Mouse (Mus musculus) forebrain, embryonic 11.5 days (tissue): ENCODE measurements around the gene Myl6. TPM values are rescaled to one million over a fixed set of nuclear protein-coding genes. Genes with fewer than 3 reads are reported as not detected.
A peak's percentile ranks its signal among the peaks of the same experiment; 100 is the strongest.

Source experiments
- ATAC-seq: fragments of 200-750 bp; cut with Nextera tagmentation; replicated peaks from 2 replicates; pipeline ENCODE4 v1.8.0; 2017; ENCODE audit warnings: moderate TSS enrichment; ENCODE audit not compliant: low FRiP score
- DNase-seq: peaks from one replicate; pipeline ENCODE4 v3.0.0-alpha.2; 2017; ENCODE audit warnings: low spot score
- H3K27ac ChIP-seq: fragments of 300-500 bp; sonication (generic); 2 replicates; pipeline ENCODE4 v1.5.1; 2014; ENCODE audit warnings: low read depth, low read length
- H3K27me3 ChIP-seq: fragments of 300-500 bp; sonication (generic); 2 replicates; pipeline ENCODE4 v1.6.1; 2014; ENCODE audit warnings: mild to moderate bottlenecking, low read length, mixed read lengths; ENCODE audit not compliant: control insufficient read depth, insufficient read depth
- H3K36me3 ChIP-seq: fragments of 300-500 bp; sonication (generic); 2 replicates; pipeline ENCODE4 v1.6.1; 2014; ENCODE audit warnings: mild to moderate bottlenecking, low read length, moderate library complexity, mixed read lengths; ENCODE audit not compliant: control insufficient read depth, insufficient read depth
- H3K4me1 ChIP-seq: fragments of 300-500 bp; sonication (generic); replicated peaks from 2 replicates; pipeline ENCODE4 v1.6.1; 2014; ENCODE audit warnings: low read length, mixed read lengths; ENCODE audit not compliant: control insufficient read depth, insufficient read depth
- H3K4me2 ChIP-seq: fragments of 300-500 bp; sonication (generic); 2 replicates; pipeline ENCODE4 v1.6.1; 2014; ENCODE audit warnings: low read depth, mild to moderate bottlenecking, low read length, moderate library complexity, mixed read lengths; ENCODE audit not compliant: severe bottlenecking
- H3K4me3 ChIP-seq: fragments of 300-500 bp; sonication (generic); 2 replicates; pipeline ENCODE4 v1.5.1; 2014; ENCODE audit warnings: low read depth, low read length
- H3K9ac ChIP-seq: fragments of 300-500 bp; sonication (generic); 2 replicates; pipeline ENCODE4 v1.6.1; 2014; ENCODE audit warnings: low read length
- H3K9me3 ChIP-seq: fragments of 300-500 bp; sonication (generic); 2 replicates; pipeline ENCODE4 v1.6.1; 2016; ENCODE audit warnings: low read length, mixed read lengths; ENCODE audit not compliant: control insufficient read depth
- WGBS: fragments of 180-500 bp; shearing (Covaris S2); extraction: QIAGEN DNeasy Blood & Tissue Kit; methylation state at CpG from one replicate; pipeline ENCODE4 v1.1.7; 2014; 5-methylcytosine and 5-hydroxymethylcytosine counted together
- polyA plus RNA-seq: library from polyadenylated mRNA; unstranded; fragments of >200 nt; fragmentation: Nextera tagmentation; extraction: Ambion mirVana; gene quantifications from 2 replicates; pipeline ENCODE4 v1.2.1, GENCODE M21; 2014

The Myl6 gene
- polyA plus RNA-seq, 1 experiment from 2014 or later: 620 TPM

DNA sequence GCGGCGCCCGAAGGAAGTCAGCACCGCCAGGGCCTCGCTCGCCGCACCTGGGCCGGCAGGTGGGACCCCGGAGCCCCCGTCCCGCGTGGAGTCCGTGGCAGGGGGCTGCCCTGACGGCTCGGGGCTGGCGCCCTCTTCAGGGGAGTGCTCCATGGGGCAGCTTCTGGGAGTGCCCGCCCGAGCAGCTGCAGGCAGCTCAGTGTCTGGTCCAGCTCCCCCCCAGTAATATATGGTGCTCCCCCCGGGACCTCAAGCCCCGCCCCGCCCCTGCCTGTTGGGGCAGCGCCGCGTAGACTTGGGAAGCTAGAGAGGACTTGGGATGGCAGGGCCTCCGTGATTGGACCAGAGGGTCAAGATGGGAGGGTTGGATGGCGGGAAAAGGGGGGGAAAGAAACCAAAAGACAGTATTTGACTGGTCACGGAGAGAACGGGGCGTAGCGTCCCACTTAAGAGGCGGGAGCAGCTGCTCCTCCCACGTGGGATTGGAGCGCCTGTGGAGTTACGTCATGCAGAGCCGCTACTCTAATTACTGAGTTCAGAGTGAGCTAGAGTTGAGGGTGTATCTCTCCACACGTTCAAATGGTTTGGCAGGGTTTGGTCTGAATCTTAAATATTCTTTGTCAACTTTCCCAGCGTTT is 31.8 kb upstream of the Myl6 start, which contains the start of gene Esyt1:
Gene Esyt1, minus strand, starts transcription at position 201 of the 638 bp plus-strand sequence.
- peak within 1 kb of the TSS; percentile 65 for H3K9ac ChIP-seq
- H3K4me3 ChIP-seq: peak within 1 kb of the TSS; percentile 64
- DNase-seq (peak; percentile 93), ATAC-seq (peak; percentile 96)
- H3K4me1 ChIP-seq: peaks cover 4% of the 10 kb centered on the region; the same call in 1 of the 2 replicates
- under 1% methylated on average over 37 of the region's 37 CpGs for WGBS
- peaks cover 22% of the 10 kb centered on the region for H3K27me3 ChIP-seq
- H3K36me3 ChIP-seq: no peaks in the 10 kb centered on the region
- peak within 1 kb of the TSS; percentile 41; the same call in 1 of the 2 replicates for H3K27ac ChIP-seq
- no peaks in the 10 kb centered on the region for H3K9me3 ChIP-seq
- peak within 1 kb of the TSS; percentile 99 for H3K4me2 ChIP-seq

GRCm38 (mm10) chr10:128524732-128525662 is 31.1 kb upstream of the Myl6 start:
- peak overlapping the region; percentile 65 for H3K9ac ChIP-seq
- no peaks in the 10 kb centered on the region for H3K9me3 ChIP-seq
- H3K27me3 ChIP-seq: peaks cover 22% of the 10 kb centered on the region
- peak overlapping the region; percentile 41; the same call in 1 of the 2 replicates for H3K27ac ChIP-seq
- H3K36me3 ChIP-seq: no peaks in the 10 kb centered on the region
- peak overlapping the region; percentile 64 for H3K4me3 ChIP-seq
- DNase-seq: peak; percentile 82
- under 1% methylated on average over 58 of the region's 58 CpGs for WGBS
- peak; percentile 57 for ATAC-seq
- peaks cover 4% of the 10 kb centered on the region; the same call in 1 of the 2 replicates for H3K4me1 ChIP-seq
- peak overlapping the region; percentile 99 for H3K4me2 ChIP-seq

DNA sequence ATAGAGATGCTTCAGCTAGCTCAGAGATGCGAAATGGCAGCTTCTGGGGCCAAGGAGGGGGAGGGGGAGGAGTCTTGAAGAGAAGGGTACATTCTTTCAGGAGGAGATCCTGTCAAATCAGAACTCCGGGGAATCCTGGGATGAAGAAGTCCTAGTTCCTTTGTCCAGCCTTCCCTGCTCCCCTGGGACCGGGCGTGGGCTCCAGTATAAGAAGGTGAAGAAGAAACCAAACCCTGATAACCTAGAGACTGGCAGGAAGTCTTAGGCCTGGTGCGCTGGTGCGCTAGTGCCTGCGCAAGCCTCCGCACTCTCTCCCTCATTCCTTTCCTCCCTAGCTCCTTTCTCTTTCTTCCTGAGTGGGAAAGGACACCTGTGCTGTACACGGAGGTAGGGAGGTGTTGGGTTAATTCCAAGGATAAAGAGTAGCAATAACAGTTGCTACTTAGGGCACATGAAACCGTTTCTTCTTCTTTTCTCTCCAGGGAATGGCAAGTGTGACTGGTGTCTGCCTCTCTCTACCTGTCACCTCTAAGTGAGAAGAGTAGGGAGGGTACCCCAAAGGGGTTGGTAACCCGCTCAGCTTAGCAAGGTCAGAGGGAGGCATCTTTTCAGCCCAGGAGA is 30.3 kb upstream of the Myl6 start:
- ATAC-seq: no peak
- no peak for DNase-seq
- WGBS: 6% methylated on average over 11 of the region's 11 CpGs

GRCm38 (mm10) chr10:128522351-128522750 is 28.4 kb upstream of the Myl6 start:
- WGBS: 74% methylated on average over 6 of the region's 6 CpGs
- Histone ChIP-seq H3K9me3 (no peaks in the 10 kb centered on the region), H3K36me3 (no peaks in the 10 kb centered on the region), H3K27ac (no peak overlapping the region), H3K4me2 (no peak overlapping the region), H3K4me3 (no peak overlapping the region), H3K9ac (no peak overlapping the region), H3K4me1 (peaks cover 4% of the 10 kb centered on the region; the same call in 1 of the 2 replicates), H3K27me3 (peaks cover 28% of the 10 kb centered on the region)
- ATAC-seq: no peak
- DNase-seq: no peak

More for the DNA sequence above, 30.3 kb upstream of the Myl6 start:
- Histone ChIP-seq H3K27me3 (peaks cover 22% of the 10 kb centered on the region), H3K4me2 (peak overlapping the region; percentile 99), H3K36me3 (no peaks in the 10 kb centered on the region), H3K4me1 (peaks cover 4% of the 10 kb centered on the region; the same call in 1 of the 2 replicates), H3K27ac (no peak overlapping the region), H3K9me3 (no peaks in the 10 kb centered on the region), H3K9ac (peak overlapping the region; percentile 65; the same call in 1 of the 2 replicates), H3K4me3 (peak overlapping the region; percentile 64)

DNA sequence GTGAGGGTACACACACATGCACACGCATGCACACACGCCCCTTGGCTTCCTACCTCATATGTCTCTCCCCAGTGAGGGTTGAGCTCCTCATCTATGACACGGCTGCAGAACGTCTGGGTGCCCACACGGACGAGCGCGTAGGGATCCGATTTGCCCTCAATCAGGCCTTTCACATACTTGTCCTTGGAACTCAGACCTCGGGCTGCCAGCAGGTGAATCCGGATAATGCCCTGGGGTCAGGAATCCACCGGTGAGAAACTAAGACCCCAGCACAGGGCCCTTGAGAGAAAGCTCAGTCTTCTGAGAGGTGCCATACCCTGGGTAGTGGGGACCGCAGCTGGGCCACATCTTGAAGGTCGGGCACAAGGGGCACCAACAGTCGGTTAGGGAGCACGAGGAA is 26.6 kb upstream of the Myl6 start:
- ATAC-seq: no peak
- H3K4me2 ChIP-seq: no peak overlapping the region
- peaks cover 39% of the 10 kb centered on the region for H3K27me3 ChIP-seq

GRCm38 (mm10) chr10:128518833-128519232 is 24.9 kb upstream of the Myl6 start:
- 71% methylated on average over 7 of the region's 7 CpGs for WGBS
- H3K27me3 ChIP-seq: peaks cover 31% of the 10 kb centered on the region
- ATAC-seq (no peak), DNase-seq (peak; percentile 69)
- H3K4me3 ChIP-seq: no peak overlapping the region
- no peaks in the 10 kb centered on the region for H3K36me3 ChIP-seq
- H3K4me1 ChIP-seq: peaks cover under 1% of the 10 kb centered on the region; the same call in 1 of the 2 replicates
- H3K9me3 ChIP-seq: no peaks in the 10 kb centered on the region
- H3K4me2 ChIP-seq: no peak overlapping the region
- no peak overlapping the region for H3K9ac ChIP-seq
- no peak overlapping the region for H3K27ac ChIP-seq

More for the DNA sequence above, 26.6 kb upstream of the Myl6 start:
- no peak overlapping the region for H3K27ac ChIP-seq
- 86% methylated on average over 16 of the region's 16 CpGs for WGBS
- H3K4me1 ChIP-seq: peaks cover 4% of the 10 kb centered on the region; the same call in 1 of the 2 replicates
- no peak overlapping the region for H3K4me3 ChIP-seq
- H3K9ac ChIP-seq: no peak overlapping the region
- H3K36me3 ChIP-seq: no peaks in the 10 kb centered on the region
- DNase-seq: no peak
- no peaks in the 10 kb centered on the region for H3K9me3 ChIP-seq

DNA sequence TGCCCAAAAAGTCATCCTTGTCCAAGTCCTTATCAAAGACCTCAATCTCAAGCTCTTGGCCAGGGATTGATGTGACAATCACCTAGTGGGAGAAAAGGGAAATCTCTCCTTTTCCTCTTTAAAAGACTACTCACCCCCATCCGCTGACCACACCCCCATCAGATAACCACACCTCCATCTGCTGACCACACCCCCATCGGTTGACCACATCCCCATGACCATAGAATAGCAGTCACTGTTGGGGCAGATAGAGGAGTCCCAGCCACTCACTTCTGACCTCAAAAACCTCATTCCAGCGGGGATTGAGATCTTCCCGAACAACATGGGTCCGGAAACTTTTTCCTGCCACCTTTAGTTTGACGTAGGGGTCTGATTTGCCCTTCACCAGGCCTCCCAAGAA is 22.7 kb upstream of the Myl6 start:
- DNase-seq (no peak), ATAC-seq (no peak)
- H3K27me3 ChIP-seq: peaks cover 23% of the 10 kb centered on the region
- no peak overlapping the region for H3K4me3 ChIP-seq
- no peak overlapping the region for H3K4me2 ChIP-seq
- H3K4me1 ChIP-seq: no peaks in the 10 kb centered on the region
- no peak overlapping the region for H3K9ac ChIP-seq
- H3K27ac ChIP-seq: no peak overlapping the region
- no peaks in the 10 kb centered on the region for H3K9me3 ChIP-seq
- no peaks in the 10 kb centered on the region; the same call in 1 of the 2 replicates for H3K36me3 ChIP-seq
- 15% methylated on average over 6 of the region's 6 CpGs for WGBS

DNA sequence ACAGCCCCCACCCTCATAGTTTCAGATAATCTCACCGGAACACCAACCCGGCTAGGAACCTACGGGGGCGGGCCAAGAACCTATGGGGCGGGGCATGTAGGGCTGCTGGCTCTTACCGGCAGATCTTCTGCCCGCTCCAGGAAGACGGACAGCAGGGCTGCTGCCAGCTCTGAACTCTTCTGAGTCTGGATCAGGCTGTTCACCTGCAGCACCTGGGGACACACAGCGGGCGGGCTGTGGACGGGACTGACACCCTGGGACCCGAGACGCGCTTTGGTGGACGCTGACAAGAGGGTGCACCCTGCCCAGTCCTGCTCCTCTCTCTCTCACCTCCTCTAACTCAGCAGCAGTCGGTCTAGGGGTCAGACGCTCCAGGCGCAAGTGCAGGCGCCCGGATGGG is 22.1 kb upstream of the Myl6 start:
- Histone ChIP-seq H3K4me2 (peak overlapping the region; percentile 18; the same call in 1 of the 2 replicates), H3K4me3 (no peak overlapping the region), H3K36me3 (no peaks in the 10 kb centered on the region; the same call in 1 of the 2 replicates), H3K9ac (no peak overlapping the region), H3K27ac (no peak overlapping the region), H3K4me1 (no peaks in the 10 kb centered on the region), H3K27me3 (peaks cover 23% of the 10 kb centered on the region), H3K9me3 (no peaks in the 10 kb centered on the region)
- WGBS: 9% methylated on average over 20 of the region's 20 CpGs
- ATAC-seq (no peak), DNase-seq (no peak)
